Mouse (Mus musculus): ENCODE data around the gene Krtap10-4. TPM values are rescaled to one million over a fixed set of nuclear protein-coding genes. Genes with fewer than 3 reads are reported as not detected.
"Not testable (repeated sequence)": the region's sequence is repeated elsewhere in the genome, so short reads cannot be mapped to it uniquely, and the experiment has no call there.

The Krtap10-4 gene
- polyA plus RNA-seq, 1 experiment = not detected

DNA sequence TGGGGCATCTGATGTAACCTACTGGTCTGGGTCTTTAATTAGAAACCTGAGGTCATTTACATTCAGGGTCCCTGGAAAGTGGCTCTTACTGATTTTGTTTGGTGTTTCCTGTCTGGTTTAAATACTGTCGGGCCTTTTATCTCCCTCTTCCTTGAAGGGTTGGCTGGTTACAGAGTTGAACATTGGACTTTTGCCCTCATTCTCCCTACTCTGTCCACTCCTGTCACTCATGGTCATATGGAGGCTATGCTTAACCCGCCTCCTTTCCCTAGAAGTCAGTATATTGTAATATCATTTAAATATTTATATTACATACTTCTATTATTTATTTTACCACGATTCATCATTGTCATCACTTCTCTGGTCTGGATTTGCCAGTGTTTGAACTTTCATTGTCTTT, 22.8 kb downstream of the Krtap10-4 start:
- TF ChIP-seq POLR2A (IDR thresholded peaks at IDR 0.05; ENCODE audit: borderline replicate concordance, control insufficient read depth, low read depth, low read length) (no peak), CTCF (IDR thresholded peaks at IDR 0.05; ENCODE audit: control insufficient read depth, insufficient read depth, low read length) (no peak)
- 58% methylated on average over 3 of the region's 3 CpGs for WGBS
- Histone ChIP-seq H3K4me1 (ENCODE audit: control insufficient read depth, insufficient read depth, low read length) (no peaks in the 10 kb centered on the region), H3K27ac (ENCODE audit: control insufficient read depth, insufficient read depth, low read depth, low read length, poor library complexity) (no peak overlapping the region), H3K4me3 (replicated peaks; ENCODE audit: control insufficient read depth, low read depth, low read length) (no peak overlapping the region)

DNA sequence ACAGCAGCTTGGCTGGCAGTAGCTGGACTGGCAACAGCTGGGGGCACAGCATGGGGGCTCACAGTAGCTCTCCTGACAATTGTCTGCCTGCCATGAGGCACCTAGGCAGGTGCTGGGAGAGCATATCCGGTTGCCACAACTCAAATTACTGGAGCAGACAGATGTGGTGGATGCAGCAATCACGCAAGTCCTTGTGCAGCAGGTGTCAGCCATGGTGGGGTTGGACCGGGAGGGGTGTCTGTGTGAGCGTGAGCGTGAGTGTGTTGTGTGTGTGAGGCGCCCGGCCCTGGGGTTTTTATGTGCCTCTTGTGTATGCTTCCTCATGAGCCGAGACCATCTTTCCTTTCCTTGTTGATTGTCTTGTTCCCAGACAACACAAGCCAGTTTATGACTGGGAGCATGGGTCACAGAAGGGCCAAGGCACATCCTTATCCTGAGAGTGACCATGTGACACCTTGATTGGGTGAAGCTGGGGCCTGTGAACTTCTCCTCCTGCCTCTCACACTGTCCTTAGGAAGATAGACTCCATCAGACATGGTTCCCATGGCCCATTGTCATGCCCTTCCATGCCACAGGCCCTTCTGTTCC, 27.9 kb downstream of the Krtap10-4 start, which contains the start of gene Gm19668:
Gene Gm19668, minus strand, starts transcription at position 213 of the 588 bp plus-strand sequence.
- WGBS = 63% methylated on average over 8 of the region's 8 CpGs
- H3K4me3 ChIP-seq (replicated peaks; ENCODE audit: control insufficient read depth, low read depth, low read length) = no peak within 1 kb of the TSS
- TF ChIP-seq CTCF (IDR thresholded peaks at IDR 0.05; ENCODE audit: control insufficient read depth, insufficient read depth, low read length) = no peak
- no peak for TF ChIP-seq POLR2A (IDR thresholded peaks at IDR 0.05; ENCODE audit: borderline replicate concordance, control insufficient read depth, low read depth, low read length)
- H3K4me1 ChIP-seq (ENCODE audit: control insufficient read depth, insufficient read depth, low read length) = no peaks in the 10 kb centered on the region
- H3K27ac ChIP-seq (ENCODE audit: control insufficient read depth, insufficient read depth, low read depth, low read length, poor library complexity) = no peak within 1 kb of the TSS

DNA sequence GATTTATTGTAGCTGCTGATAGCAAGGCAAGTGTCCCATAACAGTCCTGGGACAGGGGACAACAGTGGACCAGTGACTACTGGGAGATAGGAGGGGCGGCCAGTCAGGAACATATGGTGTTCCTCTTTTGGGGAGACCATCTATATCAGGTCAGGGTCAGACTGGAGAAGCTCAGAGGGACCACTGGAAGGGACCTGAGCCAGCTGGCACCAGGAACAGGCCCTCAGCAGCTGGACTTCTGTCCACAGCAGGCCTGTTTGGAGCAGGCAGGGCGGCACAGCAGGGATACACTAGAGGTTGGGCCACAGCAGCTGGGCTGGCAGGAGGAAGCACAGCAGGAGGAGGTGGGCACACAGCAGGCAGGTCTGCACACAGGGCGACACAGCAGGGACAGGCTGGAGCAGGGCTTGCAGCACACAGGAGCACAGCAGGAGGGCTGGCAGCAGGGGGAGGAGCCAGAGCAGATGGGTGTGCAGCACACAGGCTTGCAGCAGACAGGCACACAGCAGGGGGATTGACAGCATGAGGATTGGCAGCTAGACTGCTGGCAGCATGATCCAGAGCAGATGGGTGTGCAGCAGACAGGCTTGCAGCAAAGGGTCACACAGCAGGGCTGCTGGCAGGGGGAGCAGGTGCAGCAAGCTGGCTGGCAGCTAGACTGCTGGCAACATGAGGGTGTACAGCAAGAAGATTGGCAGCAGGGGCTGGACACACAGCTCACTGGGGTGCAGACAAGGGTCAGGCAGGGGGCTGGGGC, 28.6 kb downstream of the Krtap10-4 start:
- not testable (repeated sequence) for H3K4me3 ChIP-seq (replicated peaks; ENCODE audit: control insufficient read depth, low read depth, low read length); H3K4me1 ChIP-seq (ENCODE audit: control insufficient read depth, insufficient read depth, low read length); H3K27ac ChIP-seq (ENCODE audit: control insufficient read depth, insufficient read depth, low read depth, low read length, poor library complexity)
- 48% methylated on average over 3 of the region's 3 CpGs for WGBS

DNA sequence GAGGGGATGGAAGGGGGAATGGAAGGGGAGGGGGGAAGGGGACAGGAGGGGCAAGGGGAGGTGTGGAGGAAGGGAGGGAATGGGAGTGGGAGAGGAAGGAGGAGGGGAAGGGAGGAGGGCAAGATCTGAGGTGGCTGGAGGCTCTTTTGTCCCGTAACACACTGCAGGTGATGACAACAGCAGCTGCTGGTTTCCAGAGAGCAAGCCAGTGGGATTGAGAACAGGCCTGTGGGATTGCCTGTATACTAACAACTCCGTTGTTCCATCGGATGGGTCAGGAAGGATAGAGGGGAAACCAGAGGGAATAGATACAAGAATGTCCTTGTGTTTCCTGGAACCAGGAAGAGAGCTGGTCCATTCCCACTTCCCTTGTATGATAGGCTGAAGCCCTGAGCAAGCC, 29.2 kb downstream of the Krtap10-4 start:
- 46% methylated on average over 3 of the region's 3 CpGs for WGBS
- Histone ChIP-seq H3K4me1 (ENCODE audit: control insufficient read depth, insufficient read depth, low read length) (no peaks in the 10 kb centered on the region), H3K27ac (ENCODE audit: control insufficient read depth, insufficient read depth, low read depth, low read length, poor library complexity) (no peak overlapping the region), H3K4me3 (replicated peaks; ENCODE audit: control insufficient read depth, low read depth, low read length) (no peak overlapping the region)
- TF ChIP-seq CTCF (IDR thresholded peaks at IDR 0.05; ENCODE audit: control insufficient read depth, insufficient read depth, low read length) (no peak), POLR2A (IDR thresholded peaks at IDR 0.05; ENCODE audit: borderline replicate concordance, control insufficient read depth, low read depth, low read length) (no peak)

DNA sequence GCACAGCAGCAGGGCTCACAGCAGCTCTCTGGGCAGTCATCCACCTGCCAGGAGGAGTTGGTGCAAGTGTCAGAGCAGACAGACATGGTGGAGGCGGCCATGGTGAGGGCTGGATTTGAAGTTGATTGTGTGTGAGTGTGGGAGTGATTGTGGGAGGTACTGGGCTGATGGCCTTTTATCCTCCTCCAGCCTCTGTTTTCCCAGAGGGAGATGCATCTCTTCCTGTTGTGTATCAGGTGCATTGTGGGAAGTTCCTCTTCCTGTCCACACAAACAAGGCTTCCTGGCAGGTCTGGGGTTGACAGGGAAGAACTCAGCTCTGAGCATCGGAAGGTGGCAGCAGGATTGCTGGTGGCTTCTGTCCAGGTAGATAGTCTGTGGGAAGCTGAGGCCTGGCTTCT, 31.9 kb downstream of the Krtap10-4 start, which contains the start of gene Gm9639:
Gene Gm9639, minus strand, starts transcription at position 101 of the 400 bp plus-strand sequence.
- Histone ChIP-seq H3K27ac (ENCODE audit: control insufficient read depth, insufficient read depth, low read depth, low read length, poor library complexity) (no peak within 1 kb of the TSS), H3K4me1 (ENCODE audit: control insufficient read depth, insufficient read depth, low read length) (no peaks in the 10 kb centered on the region), H3K4me3 (replicated peaks; ENCODE audit: control insufficient read depth, low read depth, low read length) (no peak within 1 kb of the TSS)
- TF ChIP-seq POLR2A (IDR thresholded peaks at IDR 0.05; ENCODE audit: borderline replicate concordance, control insufficient read depth, low read depth, low read length) = no peak
- TF ChIP-seq CTCF (IDR thresholded peaks at IDR 0.05; ENCODE audit: control insufficient read depth, insufficient read depth, low read length) = no peak
- 52% methylated on average over 2 of the region's 2 CpGs for WGBS

DNA sequence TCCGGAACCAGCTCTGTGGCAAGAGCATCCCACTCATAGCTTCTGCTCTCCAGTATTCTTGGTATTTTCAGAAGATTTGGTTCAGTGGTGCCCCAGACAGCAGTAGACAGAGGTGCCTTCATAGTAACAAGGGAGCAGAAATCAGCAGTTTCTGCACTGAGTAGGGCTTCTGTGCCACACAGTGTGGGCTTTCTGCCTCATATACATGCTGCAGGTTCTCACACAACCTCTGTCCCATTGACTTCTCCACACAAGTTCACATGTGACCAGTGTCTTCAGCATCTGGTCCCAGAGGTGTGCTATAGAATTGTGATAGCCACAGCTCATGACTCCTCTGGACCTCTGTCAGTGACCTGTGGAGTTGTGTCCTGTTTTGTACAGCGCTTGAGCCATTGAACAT, 38.3 kb downstream of the Krtap10-4 start:
- H3K27ac ChIP-seq (ENCODE audit: control insufficient read depth, insufficient read depth, low read depth, low read length, poor library complexity) = no peak overlapping the region
- WGBS = 67% methylated on average over 2 of the region's 2 CpGs
- H3K4me3 ChIP-seq (replicated peaks; ENCODE audit: control insufficient read depth, low read depth, low read length) = no peak overlapping the region
- no peaks in the 10 kb centered on the region for H3K4me1 ChIP-seq (ENCODE audit: control insufficient read depth, insufficient read depth, low read length)
- no peak for TF ChIP-seq CTCF (IDR thresholded peaks at IDR 0.05; ENCODE audit: control insufficient read depth, insufficient read depth, low read length)
- TF ChIP-seq POLR2A (IDR thresholded peaks at IDR 0.05; ENCODE audit: borderline replicate concordance, control insufficient read depth, low read depth, low read length) = no peak

DNA sequence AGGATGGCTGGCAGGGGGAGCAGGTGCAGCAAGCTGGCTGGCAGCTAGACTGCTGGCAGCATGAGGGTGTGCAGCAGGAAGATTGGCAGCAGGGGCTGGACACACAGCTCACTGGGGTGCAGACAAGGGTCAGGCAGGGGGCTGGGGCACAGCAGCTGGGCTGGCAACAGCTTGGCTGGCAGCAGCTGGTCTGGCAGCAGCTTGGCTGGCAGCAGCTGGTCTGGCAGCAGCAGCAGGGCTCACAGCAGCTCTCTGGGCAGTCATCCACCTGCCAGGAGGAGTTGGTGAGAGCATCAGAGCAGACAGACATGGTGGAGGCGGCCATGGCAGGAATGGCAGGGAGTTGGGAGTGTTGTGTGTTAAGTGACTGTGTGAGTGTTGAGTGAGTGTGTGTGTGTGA, 39.0 kb downstream of the Krtap10-4 start, which contains the start of gene Gm7137:
Gene Gm7137, minus strand, starts transcription at position 325 of the 400 bp plus-strand sequence.
- not testable (repeated sequence) for H3K4me1 ChIP-seq (ENCODE audit: control insufficient read depth, insufficient read depth, low read length); H3K4me3 ChIP-seq (replicated peaks; ENCODE audit: control insufficient read depth, low read depth, low read length); H3K27ac ChIP-seq (ENCODE audit: control insufficient read depth, insufficient read depth, low read depth, low read length, poor library complexity)
- WGBS = 78% methylated on average over 1 of the region's 1 CpGs

DNA sequence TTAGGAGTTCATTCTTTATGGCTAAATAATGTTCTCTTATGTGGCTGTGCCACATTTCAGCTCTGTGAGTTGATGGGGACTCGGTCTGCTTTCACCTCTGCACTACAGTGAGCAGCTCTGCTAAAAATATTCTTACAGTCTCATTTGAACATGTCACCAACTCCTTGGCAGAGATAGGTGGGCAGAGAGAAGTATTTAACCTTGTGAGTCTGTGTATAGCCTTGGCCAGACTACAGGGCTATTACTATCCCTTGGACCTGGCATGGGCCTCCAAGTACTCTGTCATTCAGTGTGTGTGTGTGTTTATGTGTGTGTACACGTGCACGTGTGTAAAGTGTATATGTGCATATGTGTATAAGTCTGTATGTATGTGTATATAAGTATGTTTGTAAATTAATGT, 43.5 kb downstream of the Krtap10-4 start:
- H3K4me1 ChIP-seq (ENCODE audit: control insufficient read depth, insufficient read depth, low read length); H3K4me3 ChIP-seq (replicated peaks; ENCODE audit: control insufficient read depth, low read depth, low read length); H3K27ac ChIP-seq (ENCODE audit: control insufficient read depth, insufficient read depth, low read depth, low read length, poor library complexity): not testable (repeated sequence)
- 82% methylated on average over 3 of the region's 3 CpGs for WGBS

DNA sequence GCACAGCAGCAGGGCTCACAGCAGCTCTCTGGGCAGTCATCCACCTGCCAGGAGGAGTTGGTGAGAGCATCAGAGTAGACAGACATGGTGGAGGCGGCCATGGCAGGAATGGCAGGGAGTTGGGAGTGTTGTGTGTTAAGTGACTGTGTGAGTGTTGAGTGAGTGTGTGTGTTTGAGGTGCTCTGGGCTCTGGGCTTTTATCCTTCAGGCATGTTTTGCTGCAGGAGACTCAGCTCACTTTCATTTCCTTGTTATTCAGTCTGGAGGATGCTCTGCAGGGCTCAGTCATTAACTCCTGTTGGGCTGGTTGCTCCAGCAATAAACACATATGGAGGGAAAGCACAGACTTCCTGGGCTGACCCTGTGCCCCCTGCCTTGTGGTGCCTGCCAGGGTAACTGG, 44.5 kb downstream of the Krtap10-4 start, which contains the start of gene Gm3250:
Gene Gm3250, minus strand, starts transcription at position 101 of the 400 bp plus-strand sequence.
- no CpG with 5 or more reads among the region's 1 CpGs for WGBS
- not testable (repeated sequence) for H3K4me3 ChIP-seq (replicated peaks; ENCODE audit: control insufficient read depth, low read depth, low read length); H3K27ac ChIP-seq (ENCODE audit: control insufficient read depth, insufficient read depth, low read depth, low read length, poor library complexity); H3K4me1 ChIP-seq (ENCODE audit: control insufficient read depth, insufficient read depth, low read length)

DNA sequence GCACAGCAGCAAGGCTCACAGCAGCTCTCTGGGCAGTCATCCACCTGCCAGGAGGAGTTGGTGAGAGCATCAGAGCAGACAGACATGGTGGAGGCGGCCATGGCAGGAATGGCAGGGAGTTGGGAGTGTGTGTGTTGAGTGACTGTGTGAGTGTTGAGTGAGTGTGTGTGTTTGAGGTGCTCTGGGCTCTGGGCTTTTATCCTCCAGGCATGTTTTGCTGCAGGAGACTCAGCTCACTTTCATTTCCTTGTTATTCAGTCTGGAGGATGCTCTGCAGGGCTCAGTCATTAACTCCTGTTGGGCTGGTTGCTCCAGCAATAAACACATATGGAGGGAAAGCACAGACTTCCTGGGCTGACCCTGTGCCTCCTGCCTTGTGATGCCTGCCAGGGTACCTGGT, 50.1 kb downstream of the Krtap10-4 start, which contains the start of gene Gm7138:
Gene Gm7138, minus strand, starts transcription at position 101 of the 400 bp plus-strand sequence.
- 63% methylated on average over 1 of the region's 1 CpGs for WGBS
- H3K27ac ChIP-seq (ENCODE audit: control insufficient read depth, insufficient read depth, low read depth, low read length, poor library complexity); H3K4me3 ChIP-seq (replicated peaks; ENCODE audit: control insufficient read depth, low read depth, low read length); H3K4me1 ChIP-seq (ENCODE audit: control insufficient read depth, insufficient read depth, low read length): not testable (repeated sequence)
